Mouse (Mus musculus) spleen, adult 2 months (tissue): ENCODE measurements around the gene Abhd14a.

Experiments used
- CTCF ChIP-seq: fragments of 200-500 bp; IDR thresholded peaks from 2 replicates; pipeline ENCODE4 v1.5.1; 2011; ENCODE audit warnings: mild to moderate bottlenecking, inconsistent platforms; ENCODE audit not compliant: insufficient read depth, insufficient read length, insufficient replicate concordance; ENCODE audit errors: extremely low read depth
- POLR2A ChIP-seq: fragments of 200-500 bp; IDR thresholded peaks from 2 replicates; pipeline ENCODE4 v1.6.1; 2011; ENCODE audit warnings: low read depth, low read length, inconsistent platforms

GRCm38 (mm10) chr9:106421865-106422160 lies 25.7 kb downstream of the Abhd14a start:
- TF ChIP-seq CTCF (peak; percentile 86; the same call in 1 of the 2 replicates), POLR2A (no peak)
